In genomic region chr1:72205113-72205512, GRCm38 (mm10) we compare ENCODE assay signal across 23 mouse cellular contexts. TPM values are rescaled to one million over a fixed set of nuclear protein-coding genes. Genes with fewer than 3 reads are reported as not detected.
"Had no signal": no experiment of that assay in that cellular context is flagged by ENCODE, and none has a peak within 500 bp of the region (broad histone marks: within the 10 kb centered on the region; RNA-seq: fewer than 3 reads in every experiment).

No protein-coding gene starts in this region.

- H3K9me3 ChIP-seq: kidney, embryonic 15.5 days; limb, embryonic 10.5 days; limb, embryonic 13.5 days; liver, embryonic 12.5 days; liver, embryonic 15.5 days; lung, embryonic 15.5 days; midbrain, embryonic 15.5 days; neural tube, embryonic 13.5 days had no signal

- H3K9ac ChIP-seq: kidney, embryonic 15.5 days; limb, embryonic 13.5 days; liver, embryonic 12.5 days; liver, embryonic 15.5 days; lung, embryonic 15.5 days; midbrain, embryonic 15.5 days; neural tube, embryonic 13.5 days had no signal

- H3K27me3 ChIP-seq: kidney, embryonic 15.5 days; limb, embryonic 13.5 days; liver, embryonic 12.5 days; midbrain, embryonic 15.5 days; neural tube, embryonic 13.5 days had no signal

- H3K4me2 ChIP-seq: kidney, embryonic 15.5 days; limb, embryonic 13.5 days; liver, embryonic 12.5 days; liver, embryonic 15.5 days; lung, embryonic 15.5 days; midbrain, embryonic 11.5 days; midbrain, embryonic 15.5 days; neural tube, embryonic 13.5 days had no signal

- H3K36me3 ChIP-seq: kidney, embryonic 15.5 days; limb, embryonic 10.5 days; limb, embryonic 13.5 days; liver, embryonic 12.5 days; liver, embryonic 15.5 days; lung, embryonic 15.5 days; midbrain, embryonic 15.5 days; neural tube, embryonic 13.5 days had no signal

- ATAC-seq: liver, embryonic 12.5 days; midbrain, embryonic 15.5 days had no signal

- H3K4me1 ChIP-seq: kidney, embryonic 15.5 days; limb, embryonic 10.5 days; limb, embryonic 13.5 days; liver, embryonic 12.5 days; liver, embryonic 15.5 days; lung, embryonic 15.5 days; midbrain, embryonic 15.5 days; neural tube, embryonic 13.5 days had no signal

- H3K4me3 ChIP-seq: kidney, embryonic 15.5 days; limb, embryonic 10.5 days; limb, embryonic 13.5 days; liver, embryonic 12.5 days; liver, embryonic 15.5 days; lung, embryonic 15.5 days; midbrain, embryonic 15.5 days; neural tube, embryonic 13.5 days had no signal

- H3K27ac ChIP-seq: kidney, embryonic 15.5 days; limb, embryonic 10.5 days; limb, embryonic 13.5 days; liver, embryonic 12.5 days; liver, embryonic 15.5 days; lung, embryonic 15.5 days; midbrain, embryonic 15.5 days; neural tube, embryonic 13.5 days had no signal

- DNase-seq: kidney, adult 2 months; kidney, postnatal 10 days; kidney, postnatal 36 days; liver; lung, adult 18-20 months; lung, postnatal 10 days; lung, postnatal 4 days; retina, postnatal 1 day; right cerebral cortex, postnatal 25 days; spleen, adult 18-20 months; thymus, adult 2 months; thymus, postnatal 14 days; thymus, postnatal 4 days had no signal

RNA-seq across cellular contexts. Expression of gene Mreg, which starts 7.0 kb away (rescaled TPM):
- total RNA-seq: megakaryocyte-erythroid progenitor cell, adult 5-6 weeks had no signal
